Mouse (Mus musculus) lung, postnatal 36 days (tissue): ENCODE measurements around the gene Ism2.
"Not testable (repeated sequence)": the region's sequence is repeated elsewhere in the genome, so short reads cannot be mapped to it uniquely, and the experiment has no call there.

Experiments
- DNase-seq: peaks from one replicate; pipeline ENCODE4 v3.0.0; 2022; ENCODE audit warnings: mixed read lengths

Gene Ism2

DNA sequence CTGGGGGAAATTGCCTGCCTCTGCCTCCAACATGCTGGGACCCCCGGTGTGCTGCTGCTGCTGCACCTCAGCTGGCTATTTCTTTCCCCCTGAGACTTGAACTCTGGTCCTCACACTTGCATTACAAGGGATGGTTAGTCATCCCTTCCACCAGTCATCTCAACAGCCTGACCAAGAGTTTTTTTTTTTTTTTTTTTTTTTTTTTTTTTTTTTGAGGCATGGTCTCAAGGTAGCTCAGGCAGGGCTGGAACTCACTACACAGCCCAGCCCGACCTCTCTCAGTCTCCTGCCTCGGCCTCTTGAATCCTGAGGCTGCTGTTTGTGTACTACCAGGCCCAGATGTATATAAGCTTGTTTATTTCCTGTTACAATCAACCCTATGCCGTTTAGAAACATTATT is 15.2 kb downstream of the Ism2 start:
- no peak for DNase-seq

DNA sequence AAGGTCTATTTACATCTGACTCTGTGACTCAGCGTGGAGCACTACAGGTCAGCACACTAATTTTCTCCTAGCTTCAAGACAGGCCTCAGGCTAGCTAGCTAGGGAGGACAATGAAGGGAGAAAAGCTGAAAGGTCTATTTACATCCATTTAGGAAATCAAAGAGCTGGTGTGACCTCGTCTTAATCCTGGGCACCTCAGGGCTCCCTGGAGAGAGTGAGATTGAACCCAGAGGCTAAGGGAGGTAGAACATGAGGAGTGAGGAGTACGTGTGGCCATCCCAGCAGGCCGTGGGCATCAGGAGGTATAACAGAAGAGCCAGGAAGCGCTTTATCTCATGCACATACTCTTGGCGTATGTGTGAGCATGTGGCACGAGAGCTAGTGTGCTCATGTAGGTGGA is 15.8 kb downstream of the Ism2 start:
- no peak for DNase-seq

DNA sequence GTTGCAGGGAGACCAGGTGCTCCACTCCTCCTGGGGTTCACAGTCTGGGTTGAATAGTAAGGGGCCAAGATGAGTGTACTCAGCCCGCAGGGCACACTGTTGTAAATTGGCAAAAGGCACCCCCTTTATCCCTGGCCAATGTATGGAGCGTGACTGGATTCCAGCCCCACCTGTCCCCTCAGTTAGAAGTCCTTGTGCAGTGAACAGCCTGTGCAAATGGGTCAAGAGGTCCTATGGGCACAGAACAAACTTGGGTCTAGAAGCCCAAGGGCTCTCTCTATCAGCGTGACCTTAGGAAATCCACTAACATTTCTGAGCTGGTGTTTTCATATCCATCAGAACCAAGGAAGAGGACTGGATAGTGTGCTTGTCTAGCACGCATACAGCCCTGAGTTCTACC is 16.8 kb downstream of the Ism2 start:
- peak; percentile 24 for DNase-seq

DNA sequence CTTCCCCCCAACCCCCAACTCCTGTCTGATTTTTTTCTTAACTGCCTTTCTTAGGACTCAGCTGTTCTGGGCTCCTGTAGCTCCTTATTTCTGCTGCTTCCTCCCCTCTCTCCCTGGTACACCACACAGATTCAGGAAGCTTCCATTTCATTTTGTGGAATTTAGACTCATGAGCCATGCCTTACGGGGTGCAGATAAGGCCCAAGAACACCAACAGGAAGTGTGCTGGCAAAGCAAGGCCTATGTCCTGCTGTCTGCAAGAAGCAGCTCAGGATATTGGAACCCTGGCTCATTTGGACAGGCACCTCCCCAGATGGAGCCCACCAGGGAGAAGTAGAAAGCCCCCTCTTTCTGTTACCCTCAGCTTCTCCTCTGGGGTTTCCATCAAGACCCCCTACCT is 17.7 kb downstream of the Ism2 start:
- DNase-seq, result no peak

DNA sequence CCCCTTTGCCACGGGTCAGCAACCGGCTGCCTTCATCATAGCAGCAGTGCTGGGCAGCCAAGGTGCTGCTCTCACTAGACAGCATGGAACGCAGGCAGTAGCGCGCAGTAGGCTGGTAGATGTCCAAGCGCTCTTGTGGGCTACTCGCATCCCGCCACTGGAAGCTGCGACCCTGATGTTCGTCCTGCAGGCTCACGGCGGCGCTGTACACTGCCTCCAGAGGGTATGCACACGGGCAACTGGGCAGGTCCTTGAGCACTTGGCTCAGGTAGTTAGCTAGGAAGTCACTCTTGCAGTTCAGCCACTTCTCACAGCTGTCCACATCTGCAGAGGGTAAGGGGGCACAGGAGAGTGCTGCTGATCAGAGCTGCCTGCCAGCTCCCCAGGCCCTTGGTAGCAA is 19.6 kb downstream of the Ism2 start:
- DNase-seq, result peak; percentile 46

DNA sequence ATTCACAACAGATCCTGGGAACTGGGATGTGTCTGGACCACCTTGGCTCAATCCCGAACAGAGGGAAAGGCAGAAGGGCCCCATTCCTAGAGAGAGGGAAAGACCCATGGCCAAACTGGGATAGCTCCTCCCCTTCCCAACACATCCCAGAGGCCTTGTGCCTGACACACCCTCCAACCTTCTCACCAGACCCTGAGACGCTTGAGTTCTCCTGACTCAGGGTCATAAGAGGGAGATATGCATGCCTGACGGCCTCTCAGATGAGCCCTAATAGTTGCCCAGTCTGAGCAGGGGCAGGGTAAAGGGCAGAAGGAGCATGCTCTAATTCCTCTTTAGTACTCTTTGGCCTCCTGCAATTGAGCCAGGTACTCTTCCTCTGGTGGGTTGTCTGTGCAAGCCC is 20.2 kb downstream of the Ism2 start:
- DNase-seq, result no peak

DNA sequence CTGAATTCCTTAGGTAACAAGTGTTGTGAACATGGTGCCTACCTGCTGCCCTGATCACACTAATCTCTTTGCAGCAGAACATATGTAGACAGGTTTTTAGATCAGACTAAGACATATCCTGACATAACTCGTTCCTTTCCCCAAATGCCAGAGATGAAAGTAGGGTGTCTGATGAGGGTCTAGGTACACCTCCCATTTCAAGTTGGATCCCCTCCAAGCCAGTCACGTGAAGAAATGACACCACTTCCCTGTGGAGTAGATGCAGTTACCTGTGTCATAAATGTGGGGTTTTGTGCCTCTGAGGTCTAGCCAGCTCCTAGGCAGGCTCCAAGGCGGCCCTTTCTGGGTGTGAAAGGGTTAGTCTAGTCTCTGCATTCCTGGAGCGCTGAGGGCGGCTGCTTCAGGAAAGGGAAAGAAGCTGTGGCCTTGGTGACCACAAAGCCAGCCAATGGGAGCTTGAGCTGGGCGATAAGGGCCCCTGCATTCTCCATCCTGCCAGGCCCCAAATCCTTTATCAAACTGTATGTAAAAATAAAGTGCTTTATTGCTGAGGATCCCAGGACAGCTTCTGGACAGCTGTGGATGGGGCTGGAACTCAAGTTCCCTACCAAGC is 21.3 kb downstream of the Ism2 start:
- DNase-seq, result peak; percentile 9

DNA sequence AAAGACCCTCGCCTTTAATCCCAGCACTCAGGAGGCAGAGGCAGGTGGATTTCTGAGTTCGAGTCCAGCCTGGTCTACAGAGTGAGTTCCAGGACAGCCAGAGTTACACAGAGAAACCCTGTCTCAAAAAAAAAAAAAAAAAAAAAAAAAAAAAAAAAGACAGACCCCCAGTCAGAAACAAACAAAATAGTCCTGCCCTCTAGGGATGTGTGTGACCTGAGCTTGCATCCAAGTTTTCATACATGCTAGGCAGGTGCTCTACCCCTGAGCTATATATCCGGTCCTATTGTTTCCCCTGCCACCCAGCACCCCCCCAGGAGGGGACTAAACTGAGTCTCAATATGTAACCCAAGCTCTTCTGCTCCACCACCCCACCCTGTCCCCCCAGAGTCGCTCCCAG is 22.3 kb downstream of the Ism2 start:
- DNase-seq, result not testable (repeated sequence)

DNA sequence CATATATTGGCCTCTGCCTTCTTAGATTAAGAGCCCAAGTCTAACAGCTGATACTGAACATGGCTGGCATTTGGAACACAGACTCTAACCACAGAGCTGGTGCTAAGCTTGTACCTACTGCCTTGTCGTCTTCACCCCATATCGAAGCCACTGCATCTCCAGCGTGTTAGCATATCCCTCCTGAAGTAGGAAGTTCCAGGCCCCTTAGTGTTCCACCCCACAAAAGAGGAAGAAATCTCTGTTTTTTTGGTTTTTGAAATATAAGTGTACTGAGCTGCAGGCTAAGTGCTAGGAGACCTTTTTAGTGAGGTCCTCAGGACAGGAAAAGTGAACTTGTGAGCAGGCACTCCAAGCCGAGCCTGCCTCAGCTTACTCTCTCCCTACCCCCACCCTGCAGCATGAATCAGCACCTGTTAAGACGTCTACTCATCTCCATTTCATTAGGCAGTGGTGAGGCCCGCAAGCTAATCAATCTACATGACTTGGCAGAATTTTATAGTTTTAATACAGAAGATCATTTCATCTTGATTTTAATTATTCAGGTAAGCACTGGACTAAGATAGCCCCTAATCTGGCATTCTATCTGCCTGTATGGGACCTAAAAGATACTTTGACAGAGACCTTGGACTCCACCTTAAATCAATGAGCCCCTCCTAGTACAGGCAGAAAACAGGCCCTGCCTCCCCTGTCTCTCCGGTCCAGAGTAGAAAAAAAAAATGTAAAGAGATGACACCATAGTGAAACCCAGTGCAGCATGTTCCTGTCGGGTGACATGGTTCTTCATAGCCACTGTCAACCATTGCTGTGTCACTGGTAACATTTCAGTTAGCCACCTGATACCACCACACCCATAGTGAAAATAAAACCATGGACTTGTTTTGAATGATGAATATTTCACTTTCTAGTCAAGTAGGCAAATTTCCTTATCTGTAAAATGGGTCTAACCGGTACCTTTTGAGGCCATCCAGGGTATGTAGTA is 24.4 kb downstream of the Ism2 start:
- DNase-seq, result no peak

DNA sequence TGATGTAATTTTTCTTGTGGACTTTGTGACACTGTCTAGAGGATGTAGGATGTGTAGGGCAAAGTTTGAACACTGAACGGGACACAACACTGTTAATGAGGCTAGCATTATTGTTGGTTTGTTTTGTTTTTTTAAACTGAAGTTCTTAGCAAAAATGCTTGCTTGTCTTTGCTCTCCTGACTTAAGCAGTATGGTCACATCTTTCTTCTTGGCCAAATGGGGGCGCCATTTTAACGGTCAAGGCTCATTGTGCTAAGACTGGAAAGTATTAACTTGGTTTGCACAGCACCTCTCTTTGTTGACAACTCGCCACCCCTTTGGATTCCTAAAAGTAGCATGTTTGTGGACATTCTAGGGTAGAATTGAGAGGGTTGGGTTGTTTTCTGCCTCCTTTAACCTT is 31.8 kb downstream of the Ism2 start:
- DNase-seq, result peak; percentile 30

DNA sequence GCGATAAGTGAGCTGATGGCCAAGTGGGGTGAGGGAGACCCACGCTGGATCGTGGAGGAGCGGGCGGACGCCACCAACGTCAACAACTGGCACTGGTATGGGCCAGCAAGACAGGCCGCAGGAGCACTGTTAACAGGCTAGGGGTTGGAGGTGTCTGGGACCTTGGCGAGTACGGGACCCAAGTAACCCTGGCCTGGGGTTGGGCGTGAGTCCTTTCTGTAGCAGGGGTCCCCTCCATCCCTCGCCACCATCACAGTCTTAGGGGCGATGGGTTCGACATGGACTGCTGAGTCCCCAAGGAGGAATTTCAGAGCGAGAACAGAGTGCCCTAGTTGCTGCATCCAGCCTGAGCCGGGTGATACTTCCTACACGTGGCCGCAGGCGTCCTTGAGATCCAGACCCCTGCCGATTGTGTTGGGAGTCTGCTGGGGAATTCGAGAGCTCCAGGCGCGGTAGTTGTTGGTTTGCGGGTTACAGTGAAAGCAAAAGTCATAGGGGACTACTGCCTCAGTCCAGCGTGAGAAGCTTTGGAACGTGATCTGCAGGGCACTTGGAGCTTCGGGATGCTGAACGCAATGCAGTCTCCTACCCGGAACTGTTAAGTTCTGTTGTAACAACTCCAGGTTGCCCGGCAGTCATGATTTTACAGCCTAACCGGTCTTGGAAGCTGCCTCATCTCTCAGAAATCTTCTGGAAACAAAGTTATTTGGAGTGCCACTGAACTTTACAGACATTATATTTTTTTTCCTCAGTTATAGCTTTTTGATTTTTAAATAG is 32.5 kb downstream of the Ism2 start:
- peak; percentile 13 for DNase-seq

DNA sequence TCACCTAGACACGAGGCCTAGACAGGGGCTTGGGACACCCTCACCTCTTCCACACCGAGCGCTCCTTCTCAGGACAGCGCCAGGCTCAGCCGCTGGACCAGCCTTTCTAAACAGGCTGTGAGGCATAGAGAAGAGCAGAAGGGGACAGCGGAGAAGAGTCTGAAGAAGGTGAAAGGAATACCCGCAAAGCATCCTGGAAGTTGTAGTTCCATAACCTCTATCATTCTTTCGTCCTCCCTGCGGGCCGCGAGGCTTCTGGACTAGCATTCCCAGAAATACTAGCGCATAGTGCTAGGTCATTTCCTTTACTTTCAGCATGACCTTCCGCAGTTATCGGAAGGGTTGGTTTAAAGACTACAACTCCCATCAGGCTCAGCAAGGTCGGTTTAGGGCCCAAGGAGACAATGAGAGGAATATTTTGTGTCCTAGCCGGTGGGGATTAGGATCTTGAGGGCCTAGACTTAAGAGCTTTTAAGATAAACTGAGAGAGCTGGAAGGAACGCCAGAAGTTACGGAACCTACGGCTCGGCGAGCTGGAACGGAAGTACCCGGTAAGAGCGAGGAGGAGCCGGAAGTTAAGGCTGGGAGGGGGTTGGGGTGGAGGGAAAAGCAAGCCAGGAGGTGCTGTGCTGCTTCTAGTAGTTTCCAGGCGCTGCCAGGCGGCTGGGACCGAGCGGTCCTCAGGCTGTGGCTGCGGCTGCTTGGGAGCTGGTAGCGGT is 33.2 kb downstream of the Ism2 start, which contains the start of the genes Vipas39 and Ahsa1:
Vipas39 (minus strand) TSS at position 149 of the 719 bp plus-strand sequence.
Ahsa1 (plus strand) TSS at position 372 of the 719 bp plus-strand sequence.
- DNase-seq, result peak; percentile 98

DNA sequence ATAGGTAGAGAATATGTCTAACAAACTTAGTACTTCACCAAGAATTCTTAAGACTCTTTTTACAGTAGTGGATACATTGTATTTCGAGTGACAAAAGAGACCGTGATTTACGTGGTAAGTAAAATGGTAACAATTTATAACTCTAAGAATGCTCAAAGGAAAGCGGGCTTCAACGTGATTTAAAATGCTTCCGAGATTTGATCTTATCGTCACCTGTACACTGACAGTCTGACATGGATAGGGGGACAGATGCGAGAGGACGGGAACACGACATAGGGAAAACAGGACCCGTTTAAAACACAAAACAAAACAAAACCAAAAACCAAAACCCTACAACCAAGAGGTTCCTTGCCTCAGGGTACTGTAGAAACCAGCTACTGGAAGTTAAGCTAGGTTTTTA is 34.1 kb downstream of the Ism2 start:
- DNase-seq, result no peak

DNA sequence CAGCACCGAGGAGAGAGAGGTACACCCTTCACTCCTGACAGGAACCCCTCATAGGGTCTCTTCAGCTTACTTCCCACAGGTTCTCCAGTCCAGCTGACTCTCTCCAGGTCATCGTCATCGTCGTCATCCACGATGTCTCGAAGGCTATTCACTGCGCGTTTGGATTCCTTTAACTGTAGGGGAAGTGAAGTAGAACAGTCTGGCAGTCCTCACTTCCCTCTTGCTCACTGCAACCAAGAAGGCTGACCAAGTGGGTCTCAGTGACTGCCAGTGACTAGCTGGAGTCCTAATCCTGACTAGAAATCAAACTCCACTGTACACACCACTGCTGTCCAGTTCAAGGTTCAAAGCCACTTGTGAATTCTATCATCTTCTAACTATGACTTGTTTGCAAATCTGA is 38.9 kb downstream of the Ism2 start:
- DNase-seq, result no peak

DNA sequence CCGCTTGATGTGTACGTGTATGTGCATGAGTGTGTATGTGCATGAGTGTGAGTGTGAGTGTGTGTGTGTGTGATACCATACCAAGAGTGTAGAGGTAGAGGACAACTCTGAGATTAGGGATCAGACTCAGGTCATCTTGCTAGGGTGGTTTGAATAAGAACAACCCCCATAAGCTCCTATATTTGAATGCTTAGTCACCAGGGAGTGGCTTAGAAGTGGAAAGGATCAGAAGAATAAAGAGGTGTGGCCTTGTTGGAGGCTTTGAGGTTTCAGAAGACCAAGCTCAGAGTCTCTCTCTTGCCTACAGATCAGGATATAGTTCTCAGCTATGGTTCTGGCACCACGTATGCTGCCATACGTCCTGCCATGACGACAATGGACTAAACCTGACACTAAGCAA is 42.9 kb downstream of the Ism2 start:
- DNase-seq, result no peak

DNA sequence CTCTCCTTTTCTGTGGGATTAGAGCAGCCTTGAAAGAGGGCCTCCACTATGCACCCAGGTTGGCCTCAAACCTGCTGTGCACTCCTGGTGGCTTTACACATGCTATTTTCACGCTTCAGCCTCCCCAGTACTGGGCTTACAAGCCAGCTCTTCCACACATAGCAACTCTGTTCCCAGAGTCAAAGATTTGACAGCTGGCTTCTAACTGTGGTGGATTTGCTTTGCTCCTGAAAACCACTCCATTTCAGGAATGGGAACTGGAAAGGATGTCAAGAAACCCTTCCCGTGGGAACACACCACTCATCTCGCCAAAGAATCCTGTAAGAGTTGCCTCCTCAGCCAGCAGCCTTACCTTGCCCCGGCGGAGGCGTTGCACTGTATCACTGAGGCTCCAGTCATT is 45.6 kb downstream of the Ism2 start:
- DNase-seq, result no peak

DNA sequence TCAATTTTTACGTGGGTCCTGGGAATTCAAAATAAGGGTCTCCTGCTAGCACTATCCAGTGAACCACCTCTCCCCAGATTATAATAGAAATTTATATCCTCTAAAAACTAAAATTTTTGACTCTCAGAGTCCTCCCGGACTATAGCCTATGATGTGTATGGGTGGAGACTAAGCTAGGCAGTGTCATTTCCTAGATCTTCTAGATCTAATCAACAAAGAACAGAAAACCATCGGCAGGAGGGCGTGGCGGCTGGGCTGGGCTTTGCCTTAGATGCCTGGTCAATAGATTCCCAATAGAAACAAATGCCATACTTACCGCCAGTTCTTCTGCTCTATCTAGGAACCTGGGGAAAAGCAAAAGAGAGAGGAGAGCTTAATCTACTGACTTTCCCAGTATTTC is 49.3 kb downstream of the Ism2 start:
- DNase-seq, result no peak

DNA sequence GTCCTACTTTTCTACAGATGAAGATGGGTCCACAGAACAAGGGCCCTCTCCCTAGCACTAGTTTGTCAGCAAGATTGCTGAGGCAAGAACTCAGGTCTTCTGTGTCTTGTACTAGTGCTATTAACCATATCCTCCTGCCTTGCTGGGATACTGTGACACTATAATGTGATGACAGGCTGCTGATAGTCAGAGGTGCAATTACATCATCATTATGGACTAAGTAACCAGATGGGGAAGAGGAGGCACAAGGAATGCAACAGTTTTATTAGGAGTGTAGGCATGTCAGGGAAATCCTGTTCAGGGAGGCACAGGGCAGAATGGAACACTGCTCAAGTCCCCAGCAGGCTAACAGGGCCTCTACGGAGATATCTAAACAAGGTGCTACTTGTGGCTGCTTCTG is 60.9 kb downstream of the Ism2 start, which contains the start of gene Noxred1:
Noxred1 (minus strand) TSS at position 101 of the 400 bp plus-strand sequence.
- no peak for DNase-seq

DNA sequence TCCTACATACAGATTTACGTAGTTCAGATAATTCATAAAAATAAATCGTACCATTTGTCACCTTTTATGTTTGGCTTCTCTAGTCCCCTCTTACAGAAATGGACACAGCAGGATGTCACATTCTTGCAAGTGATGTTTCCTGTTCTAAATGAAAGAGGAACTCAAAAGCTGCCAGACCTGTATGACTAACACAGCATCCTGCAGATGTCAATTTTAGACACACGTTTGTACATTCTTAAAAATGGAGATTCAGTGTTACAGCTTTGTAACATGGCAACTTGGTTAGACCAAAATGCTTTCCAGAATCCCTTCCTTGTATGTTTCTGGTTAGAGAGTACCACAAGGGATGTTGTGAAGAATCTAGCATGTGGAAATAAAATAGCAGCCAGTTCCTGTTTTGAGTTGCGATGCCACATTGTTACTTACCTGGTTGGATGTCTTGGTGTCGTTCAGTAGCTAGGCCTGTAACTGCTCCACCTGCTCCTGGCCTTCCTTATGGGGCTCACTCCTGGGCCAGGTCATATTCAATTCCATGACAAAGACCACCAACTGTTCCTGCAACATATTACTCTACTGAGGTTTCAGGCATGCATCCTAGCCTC is 62.5 kb downstream of the Ism2 start:
- no peak for DNase-seq

DNA sequence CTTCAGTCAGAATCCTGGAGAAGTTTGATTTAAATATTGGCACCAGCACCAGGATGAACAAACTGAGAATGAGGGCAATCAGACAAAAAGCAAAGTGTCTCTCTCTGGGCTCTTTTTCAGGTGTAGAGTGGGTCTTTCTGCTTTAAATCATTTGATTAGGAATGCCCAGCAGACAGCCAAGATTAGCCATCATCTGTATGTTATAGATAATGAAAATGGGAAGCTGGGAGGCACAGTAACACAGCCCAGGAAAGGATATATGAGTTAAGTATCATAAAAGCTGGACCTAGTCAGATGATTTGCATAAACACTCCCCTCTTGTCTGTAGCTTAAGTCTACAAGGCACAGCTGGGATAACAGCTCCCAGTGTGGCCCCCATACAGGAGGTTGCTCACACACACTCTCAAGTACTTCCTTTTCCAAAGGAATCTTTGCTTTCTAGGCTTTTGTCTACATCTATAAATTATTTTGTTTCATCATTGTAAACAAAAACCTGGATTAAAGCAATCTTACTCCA is 69.1 kb downstream of the Ism2 start:
- DNase-seq, result no peak

DNA sequence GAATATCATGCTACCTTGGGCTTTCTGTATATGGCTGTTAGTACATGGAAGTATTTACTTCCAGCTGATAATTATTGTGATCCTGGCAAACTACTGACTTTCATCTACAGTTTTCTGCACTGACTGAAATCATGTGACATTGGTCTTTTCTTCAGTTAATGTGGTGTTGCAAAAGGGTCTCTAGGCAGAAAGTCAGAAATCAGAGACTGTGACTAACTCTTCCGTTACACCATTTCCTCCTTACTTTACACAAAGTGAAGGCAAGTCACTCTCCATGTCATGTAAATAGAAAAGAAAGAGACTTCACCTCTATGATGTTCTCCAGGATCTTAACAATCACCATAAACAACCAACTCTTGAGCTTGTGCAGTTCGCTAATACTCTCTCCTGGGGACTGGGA is 69.9 kb downstream of the Ism2 start:
- DNase-seq, result no peak
